Mouse (Mus musculus): Measurements from ENCODE around the gene Szt2. TPM values are rescaled to one million over a fixed set of nuclear protein-coding genes. Genes with fewer than 3 reads are reported as not detected.

The Szt2 gene
- total RNA-seq (2015) (12.0 and 13.7 TPM in 2 replicates), total RNA-seq (2017) (4.0 and 5.3 TPM in 2 replicates)

- ATAC-seq (replicated peaks; ENCODE audit: poor library complexity): peak; percentile 99
Observed at GRCm38 (mm10) chr4:118409142-118409900, at the start of gene Szt2, which contains the start of gene Med8. Gene Szt2, minus strand, starts transcription at chr4:118409273. Gene Med8, plus strand, starts transcription at chr4:118409337.

GRCm38 (mm10) chr4:118457345-118457975 is 48.4 kb upstream of the Szt2 start, which contains the start of gene Mpl:
Gene Mpl, minus strand, starts transcription at chr4:118457513.
- ATAC-seq (replicated peaks; ENCODE audit: poor library complexity): no peak

GRCm38 (mm10) chr4:118446415-118447153 is 37.5 kb upstream of the Szt2 start:
- ATAC-seq (replicated peaks; ENCODE audit: poor library complexity): peak; percentile 39

- no peak for ATAC-seq (replicated peaks; ENCODE audit: poor library complexity)
Observed at GRCm38 (mm10) chr4:118445781-118446414, 36.8 kb upstream of the Szt2 start.

GRCm38 (mm10) chr4:118445088-118445487 is 36.0 kb upstream of the Szt2 start:
- no peak for ATAC-seq (replicated peaks; ENCODE audit: poor library complexity)

GRCm38 (mm10) chr4:118437829-118438253 is 28.8 kb upstream of the Szt2 start:
- ATAC-seq (replicated peaks; ENCODE audit: poor library complexity): peak; percentile 33

GRCm38 (mm10) chr4:118436820-118437603 is 27.9 kb upstream of the Szt2 start, which contains the start of gene Cdc20:
Gene Cdc20, minus strand, starts transcription at chr4:118437352.
- peak; percentile 91 for ATAC-seq (replicated peaks; ENCODE audit: poor library complexity)

GRCm38 (mm10) chr4:118432332-118432731 is 23.3 kb upstream of the Szt2 start:
- no peak for ATAC-seq (replicated peaks; ENCODE audit: poor library complexity)

- no peak for ATAC-seq (replicated peaks; ENCODE audit: poor library complexity)
Observed at GRCm38 (mm10) chr4:118429215-118429895, 20.3 kb upstream of the Szt2 start.

GRCm38 (mm10) chr4:118428531-118429214 is 19.6 kb upstream of the Szt2 start:
- ATAC-seq (replicated peaks; ENCODE audit: poor library complexity): peak; percentile 45

GRCm38 (mm10) chr4:118427768-118428451 is 18.8 kb upstream of the Szt2 start, which contains the start of gene Elovl1:
Gene Elovl1, plus strand, starts transcription at chr4:118428093.
- peak; percentile 78 for ATAC-seq (replicated peaks; ENCODE audit: poor library complexity)

- ATAC-seq (replicated peaks; ENCODE audit: poor library complexity): peak; percentile 3
Observed at GRCm38 (mm10) chr4:118427415-118427767, 18.3 kb upstream of the Szt2 start.

- ATAC-seq (replicated peaks; ENCODE audit: poor library complexity): no peak
Observed at GRCm38 (mm10) chr4:118425374-118425773, 16.3 kb upstream of the Szt2 start.

- ATAC-seq (replicated peaks; ENCODE audit: poor library complexity): peak; percentile 35
Observed at GRCm38 (mm10) chr4:118424541-118425160, 15.6 kb upstream of the Szt2 start.

GRCm38 (mm10) chr4:118421384-118421783 is 12.3 kb upstream of the Szt2 start:
- ATAC-seq (replicated peaks; ENCODE audit: poor library complexity): no peak

- ATAC-seq (replicated peaks; ENCODE audit: poor library complexity): peak; percentile 23; the same call in 1 of the 2 replicates
Observed at GRCm38 (mm10) chr4:118417112-118417797, 8.2 kb upstream of the Szt2 start.

- no peak for ATAC-seq (replicated peaks; ENCODE audit: poor library complexity)
Observed at GRCm38 (mm10) chr4:118416329-118416728, 7.3 kb upstream of the Szt2 start.

All from megakaryocyte progenitor cell, adult 5-6 weeks (primary cell).